Mouse (Mus musculus) spleen, embryonic (tissue): ENCODE measurements around the gene Adamts12.

ENCODE experiments used
- CTCF ChIA-PET: fragments of 350-600 bp; sonication (Branson Sonifier 250); formaldehyde crosslinking; loops from one replicate; lab custom pipeline; 2022; lab: Charles Lee

Adamts12 gene

GRCm38 (mm10) chr15:11160759-11161158 lies 96.2 kb downstream of the Adamts12 start:
- CTCF ChIA-PET = interaction anchor here (0.6 kb wide), 1 partner anchor 8 kb away, joined by 3 read pairs; no protein-coding TSS in a partner anchor

GRCm38 (mm10) chr15:11165883-11166282 lies 101.3 kb downstream of the Adamts12 start:
- CTCF ChIA-PET = no interaction called here

GRCm38 (mm10) chr15:11173884-11174470 lies 109.4 kb downstream of the Adamts12 start:
- CTCF ChIA-PET = no interaction called here

GRCm38 (mm10) chr15:11174842-11175241 lies 110.3 kb downstream of the Adamts12 start:
- CTCF ChIA-PET = no interaction called here

GRCm38 (mm10) chr15:11177448-11177847 lies 112.9 kb downstream of the Adamts12 start:
- CTCF ChIA-PET = no interaction called here

GRCm38 (mm10) chr15:11179751-11180169 lies 115.2 kb downstream of the Adamts12 start:
- CTCF ChIA-PET = no interaction called here

GRCm38 (mm10) chr15:11186711-11187110 lies 122.1 kb downstream of the Adamts12 start:
- CTCF ChIA-PET = interaction anchor here (0.5 kb wide), 2 partner anchors 50 to 142 kb away, joined by 3 to 9 read pairs; no protein-coding TSS in a partner anchor

GRCm38 (mm10) chr15:11190447-11190846 lies 125.9 kb downstream of the Adamts12 start:
- CTCF ChIA-PET = no interaction called here

- CTCF ChIA-PET = no interaction called here
These were observed 128.2 kb downstream of the Adamts12 start for GRCm38 (mm10) chr15:11192762-11193161.

- CTCF ChIA-PET = no interaction called here
These were observed 132.5 kb downstream of the Adamts12 start for GRCm38 (mm10) chr15:11197051-11197450.

- CTCF ChIA-PET = no interaction called here
These were observed 133.7 kb downstream of the Adamts12 start for GRCm38 (mm10) chr15:11198246-11198795.

GRCm38 (mm10) chr15:11203084-11203483 lies 138.5 kb downstream of the Adamts12 start:
- CTCF ChIA-PET = no interaction called here

GRCm38 (mm10) chr15:11204934-11205333 lies 140.3 kb downstream of the Adamts12 start:
- CTCF ChIA-PET = no interaction called here

GRCm38 (mm10) chr15:11210976-11211375 lies 146.4 kb downstream of the Adamts12 start:
- CTCF ChIA-PET = no interaction called here

GRCm38 (mm10) chr15:11233906-11234632 lies 169.5 kb downstream of the Adamts12 start:
- CTCF ChIA-PET = no interaction called here

GRCm38 (mm10) chr15:11240406-11240805 lies 175.8 kb downstream of the Adamts12 start:
- CTCF ChIA-PET = no interaction called here

GRCm38 (mm10) chr15:11241288-11241687 lies 176.7 kb downstream of the Adamts12 start:
- CTCF ChIA-PET = no interaction called here

GRCm38 (mm10) chr15:11246402-11246801 lies 181.8 kb downstream of the Adamts12 start:
- CTCF ChIA-PET = no interaction called here

- CTCF ChIA-PET = no interaction called here
These were observed 214.9 kb downstream of the Adamts12 start for GRCm38 (mm10) chr15:11279273-11280080.

- CTCF ChIA-PET = no interaction called here
These were observed 216.2 kb downstream of the Adamts12 start for GRCm38 (mm10) chr15:11280689-11281264.

GRCm38 (mm10) chr15:11283171-11283570 lies 218.6 kb downstream of the Adamts12 start:
- CTCF ChIA-PET = interaction anchor here (0.6 kb wide), 1 partner anchor 96 kb away, joined by 7 read pairs; no protein-coding TSS in a partner anchor
